Mouse (Mus musculus): Measurements from ENCODE around the gene Rpn2.

The Rpn2 gene

DNA sequence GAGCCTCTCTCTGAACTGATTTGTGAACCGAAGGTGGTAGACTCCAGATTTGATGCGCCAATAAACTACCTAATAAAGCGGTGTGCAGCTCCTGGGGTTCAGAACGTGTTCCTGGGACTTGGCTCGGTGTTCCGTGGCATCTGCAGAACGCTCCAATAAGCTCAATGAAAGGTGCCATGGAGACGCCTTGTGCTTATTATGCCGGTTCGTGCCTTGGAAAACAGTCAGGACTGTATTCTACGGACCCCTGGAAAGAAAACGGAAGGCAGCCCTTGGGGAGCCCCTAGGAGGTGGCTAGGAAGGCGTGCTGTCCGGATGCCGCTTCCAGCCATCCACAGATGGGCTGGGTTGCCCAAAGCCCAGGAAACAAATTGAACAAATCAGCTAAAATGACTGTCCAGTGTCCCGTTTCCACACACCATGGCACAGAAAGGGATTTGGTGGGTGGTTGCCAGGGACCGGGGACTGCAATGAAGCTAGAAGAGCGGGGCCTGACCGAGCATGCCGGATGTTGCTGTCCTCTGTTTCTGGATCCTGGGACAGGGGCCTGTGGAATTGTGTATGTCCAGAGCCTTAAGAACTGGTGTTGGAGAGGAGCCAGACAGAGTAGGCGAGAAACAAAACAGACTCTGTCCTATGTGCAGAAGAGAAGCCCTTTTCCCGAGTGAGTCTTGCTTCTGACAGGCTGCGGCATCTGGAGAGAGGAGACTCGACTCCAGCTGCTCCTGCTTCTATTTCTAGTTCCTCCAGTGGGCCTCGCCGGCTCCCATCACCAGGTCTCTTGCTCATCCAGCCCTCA, 68.7 kb downstream of the Rpn2 start, which contains the start of gene Ghrh:
TSS of gene Ghrh (minus strand) at position 146 of the 799 bp plus-strand sequence.
- no peak for DNase-seq (ENCODE audit: inconsistent age in 2 of 2, low spot score in 1 of 2)

DNA sequence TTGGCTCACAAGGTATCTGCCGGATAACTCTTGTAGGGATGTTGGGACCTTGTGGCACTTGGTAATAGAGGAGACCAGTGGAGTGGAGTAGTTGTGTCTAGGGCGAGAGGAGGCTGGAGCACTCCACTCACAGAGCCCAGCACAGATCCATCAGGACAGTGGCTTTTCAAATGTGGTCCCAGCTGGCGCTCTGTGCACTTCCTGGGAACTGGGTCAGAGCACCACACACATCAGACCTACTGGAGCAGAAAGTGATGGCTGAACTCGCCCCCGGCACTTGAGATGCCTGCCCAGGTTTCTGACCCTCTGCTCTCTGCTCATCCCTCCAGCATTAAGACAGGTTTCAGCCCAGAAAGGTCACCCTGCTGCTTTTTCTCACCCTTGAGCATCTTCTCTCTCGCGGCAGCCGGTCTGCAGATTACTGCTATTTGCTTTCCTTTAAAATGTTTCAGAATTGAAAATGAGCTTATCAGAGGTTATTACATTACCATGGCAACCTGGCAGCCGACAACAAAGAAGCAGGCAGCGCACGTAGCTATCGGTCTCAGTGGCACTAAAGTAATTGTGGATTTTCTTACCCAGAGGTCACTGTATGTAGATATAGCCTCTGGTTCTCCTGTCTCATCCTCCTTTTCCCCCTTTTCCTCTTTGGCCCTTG, 70.4 kb downstream of the Rpn2 start:
- no peak for DNase-seq (ENCODE audit: inconsistent age in 2 of 2, low spot score in 1 of 2)

DNA sequence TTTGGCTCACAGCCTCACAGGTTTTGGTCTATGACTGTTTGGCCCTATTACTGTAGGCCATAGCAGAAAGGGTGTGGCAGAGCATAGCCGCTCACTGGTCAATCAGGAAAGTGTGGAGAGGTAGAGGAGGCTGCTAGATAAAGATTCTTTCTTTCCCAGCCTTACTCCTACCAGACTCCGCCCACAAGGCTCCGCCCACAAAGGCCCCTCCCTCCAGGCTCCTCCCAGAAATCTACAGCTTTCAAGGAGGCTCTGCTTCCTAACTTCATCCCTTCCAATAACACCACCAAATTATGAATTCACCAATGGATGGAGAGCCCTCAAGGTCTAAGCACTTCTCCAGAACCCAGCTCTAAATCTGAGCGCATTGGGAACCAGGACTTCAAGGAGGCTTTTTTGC, 74.4 kb downstream of the Rpn2 start:
- no peak for DNase-seq (ENCODE audit: inconsistent age in 2 of 2, low spot score in 1 of 2)

DNA sequence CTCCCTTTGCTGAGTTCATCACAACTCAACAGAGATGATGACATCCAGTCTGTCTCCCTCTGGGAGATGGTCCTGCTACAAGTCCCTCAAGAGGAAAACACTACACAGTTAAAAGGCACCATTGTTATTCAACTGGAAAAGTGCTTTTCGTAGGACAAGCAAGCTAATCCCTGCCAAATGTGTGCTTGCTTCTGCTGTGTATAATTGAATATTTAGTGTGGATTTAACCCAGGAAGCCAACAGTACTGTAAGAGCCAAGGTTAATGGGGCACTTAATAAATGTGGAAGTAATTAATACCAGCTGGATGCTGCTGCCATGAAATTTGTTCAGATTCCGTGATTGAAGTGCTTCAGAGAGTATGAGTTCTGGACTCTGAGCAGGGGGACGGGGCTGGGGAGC, 75.3 kb downstream of the Rpn2 start:
- DNase-seq (ENCODE audit: inconsistent age in 2 of 2, low spot score in 1 of 2) = no peak

DNA sequence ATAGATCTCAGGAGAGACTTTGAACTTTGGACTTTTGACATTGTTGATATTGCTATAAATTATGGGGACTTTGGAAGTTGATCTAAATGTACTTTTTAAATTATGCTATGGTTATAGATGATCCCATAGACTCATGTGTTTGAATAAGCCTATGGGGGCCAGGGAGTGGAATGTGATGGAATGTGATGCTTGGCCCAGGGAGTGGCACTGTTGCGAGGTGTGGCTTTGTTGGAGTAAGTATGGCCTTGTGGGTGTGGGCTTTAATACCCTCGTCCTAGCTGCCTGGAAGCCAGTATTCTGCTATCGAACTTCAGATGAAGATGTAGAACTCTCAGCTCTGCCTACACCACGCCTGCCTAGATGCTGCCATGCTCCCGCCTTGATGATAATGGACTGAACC, 81.2 kb downstream of the Rpn2 start:
- no peak for DNase-seq (ENCODE audit: inconsistent age in 2 of 2, low spot score in 1 of 2)

DNA sequence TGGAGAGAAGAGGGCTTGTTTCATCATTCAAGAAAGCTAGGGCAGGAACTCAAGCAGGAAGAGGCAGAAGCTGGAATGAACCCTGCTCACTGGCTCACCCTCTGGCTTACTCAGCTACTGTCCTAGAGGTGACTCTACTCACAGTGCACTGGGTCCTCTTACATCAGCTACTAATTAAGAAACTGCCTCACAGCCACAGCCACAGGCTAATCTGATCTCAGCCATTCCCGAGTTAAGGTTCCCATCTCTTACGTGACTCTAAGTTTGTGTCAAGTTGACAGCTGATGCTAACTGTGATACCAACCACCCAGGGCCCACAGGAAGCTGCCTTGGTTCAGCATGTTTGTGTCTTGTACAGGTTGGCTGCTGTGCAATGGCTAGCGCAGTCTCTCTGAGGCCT, 84.2 kb downstream of the Rpn2 start:
- no peak for DNase-seq (ENCODE audit: inconsistent age in 2 of 2, low spot score in 1 of 2)

DNA sequence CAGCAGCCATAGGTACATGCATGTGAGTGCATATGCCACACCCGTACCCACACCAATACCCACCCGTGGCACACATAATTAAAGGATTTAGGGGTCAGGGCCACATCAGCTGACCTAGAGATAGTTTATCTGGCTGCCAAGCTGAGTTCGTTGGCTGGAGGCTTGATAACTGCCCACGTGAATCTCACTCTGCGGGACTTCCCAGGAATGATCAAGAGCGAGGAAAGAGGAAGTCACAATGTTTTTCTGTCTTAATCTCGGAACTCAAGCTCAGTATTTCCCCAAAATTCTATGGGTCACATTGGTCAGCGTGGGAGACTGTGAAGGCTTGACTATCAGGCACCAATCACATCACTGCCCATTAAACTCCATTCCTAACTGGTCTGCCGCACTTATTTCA, 87.9 kb downstream of the Rpn2 start:
- DNase-seq (ENCODE audit: inconsistent age in 2 of 2, low spot score in 1 of 2) = peak in 1 of 2 experiments; percentile 38

DNA sequence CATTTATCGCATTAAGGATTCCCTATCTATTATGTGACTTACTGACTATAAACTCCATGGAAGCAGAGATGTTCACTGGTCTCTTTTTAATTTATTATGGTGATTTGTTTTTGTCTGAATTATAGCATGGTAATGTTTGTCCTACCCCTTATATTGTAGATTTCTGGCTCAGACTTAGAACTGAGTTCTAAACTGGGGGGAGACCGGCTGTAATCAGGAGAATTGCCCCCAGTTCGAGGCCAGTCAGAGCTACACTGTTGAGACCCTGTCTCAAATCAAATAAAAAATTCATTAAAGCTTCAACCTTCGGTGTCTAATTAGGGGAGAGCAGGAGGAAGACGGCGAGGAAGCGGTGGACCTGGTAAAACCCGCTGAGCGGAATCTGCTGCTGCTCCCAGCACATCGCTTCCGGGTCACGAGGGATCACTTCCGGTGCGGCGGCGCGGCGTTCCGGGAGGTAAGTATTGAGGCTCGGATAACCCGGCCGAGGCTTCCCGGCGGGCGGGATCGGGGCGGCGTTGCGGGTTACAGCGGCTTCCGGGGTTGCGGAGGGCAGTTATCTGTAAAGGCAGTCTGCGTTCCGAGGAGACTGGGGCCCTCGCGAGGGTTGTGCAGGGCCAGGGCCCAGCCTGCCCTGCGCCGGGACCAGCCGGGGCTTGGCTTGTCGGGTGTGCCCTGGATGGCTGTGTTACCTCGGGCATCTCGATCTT, 88.5 kb downstream of the Rpn2 start, which contains the start of gene Manbal:
TSS of gene Manbal (plus strand) at position 411 of the 710 bp plus-strand sequence.
- peak; percentile 95 to 99 for DNase-seq (ENCODE audit: inconsistent age in 2 of 2, low spot score in 1 of 2)

DNA sequence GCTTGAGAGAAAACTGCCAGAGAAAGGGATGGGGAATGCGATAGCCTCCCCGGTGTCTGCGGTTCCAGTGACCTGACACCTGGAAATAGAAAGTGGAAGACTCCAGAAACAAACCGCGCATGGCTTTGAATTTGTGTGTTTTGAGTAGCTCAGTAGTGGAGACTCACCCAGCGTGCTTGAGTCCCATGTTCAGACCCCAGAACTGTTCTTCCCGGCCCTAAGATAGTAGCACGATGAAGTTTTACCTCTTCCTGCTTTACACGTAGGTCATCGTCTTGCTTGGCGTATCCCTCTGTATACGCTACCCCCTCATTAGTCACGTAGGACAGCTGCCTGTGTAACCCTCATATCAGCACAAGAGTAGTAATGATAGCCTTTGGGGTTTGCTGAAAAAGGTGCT, 89.2 kb downstream of the Rpn2 start:
- DNase-seq (ENCODE audit: inconsistent age in 2 of 2, low spot score in 1 of 2) = no peak

DNA sequence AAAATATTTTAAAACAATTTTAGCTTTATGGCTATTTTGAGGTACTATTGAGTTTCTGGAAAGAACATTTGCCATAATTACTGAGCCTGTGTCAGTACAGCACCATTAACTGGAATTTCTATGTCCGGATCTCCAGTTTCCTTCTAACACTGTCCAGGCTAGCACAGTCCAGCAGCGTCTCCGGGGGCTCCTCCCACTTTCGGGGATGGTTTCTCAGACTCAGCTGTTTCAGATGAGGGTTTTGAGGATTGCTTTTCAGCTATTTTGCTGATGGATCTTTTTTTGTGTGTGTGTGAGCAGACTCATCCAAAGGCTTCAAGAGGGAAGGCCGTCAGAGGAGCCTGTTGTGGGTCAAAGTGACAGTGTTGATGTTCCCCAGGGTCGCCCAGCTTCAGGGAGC, 92.9 kb downstream of the Rpn2 start:
- DNase-seq (ENCODE audit: inconsistent age in 2 of 2, low spot score in 1 of 2) = no peak

DNA sequence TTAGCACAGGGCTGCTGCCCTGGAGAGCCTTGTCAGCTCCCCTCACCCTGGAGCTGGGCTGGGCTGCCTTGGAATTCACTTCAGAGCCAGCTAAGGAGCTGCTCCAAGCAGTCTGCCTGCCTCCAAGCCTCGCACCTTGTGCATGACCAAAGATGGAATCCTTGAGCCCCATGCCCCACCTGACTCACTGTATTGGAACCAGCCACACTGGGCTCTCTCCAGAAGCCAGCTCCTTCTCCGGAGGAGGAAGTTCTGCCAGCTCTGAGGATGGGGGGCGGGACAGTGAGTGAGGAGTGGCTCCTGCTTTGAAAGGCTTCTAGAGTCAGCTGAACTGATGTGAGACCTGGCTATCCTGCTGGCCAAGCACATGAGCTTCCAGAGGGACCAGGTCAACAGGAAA, 94.9 kb downstream of the Rpn2 start:
- no peak for DNase-seq (ENCODE audit: inconsistent age in 2 of 2, low spot score in 1 of 2)

DNA sequence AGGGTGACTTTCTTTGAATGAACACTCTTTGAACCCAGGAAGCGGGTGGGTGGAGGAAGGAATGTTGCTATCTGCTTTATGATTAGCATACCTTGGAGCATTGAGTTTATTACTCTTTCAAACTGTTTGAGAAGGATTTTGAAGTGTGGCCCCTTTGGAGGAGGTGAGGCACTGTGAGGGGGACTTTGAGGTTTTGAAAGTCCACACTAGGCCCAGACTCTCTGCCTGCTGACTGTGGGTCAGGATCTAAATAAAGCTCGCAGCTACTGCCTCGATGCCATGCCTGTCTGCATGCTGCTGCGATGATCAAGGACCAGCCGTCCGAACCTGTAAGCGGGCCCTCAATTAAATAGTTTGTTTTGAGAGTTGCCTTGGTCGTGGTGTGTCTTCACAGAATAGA, 96.2 kb downstream of the Rpn2 start:
- DNase-seq (ENCODE audit: inconsistent age in 2 of 2, low spot score in 1 of 2) = no peak

All from adrenal gland, adult (tissue).